Mouse (Mus musculus) CD8-positive naive resting alpha-beta T cell, adult 2 months (primary cell): ENCODE results near the gene Kank1.
A peak's percentile ranks its signal among the peaks of the same experiment; 100 is the strongest.
"Not testable (repeated sequence)": the region's sequence is repeated elsewhere in the genome, so short reads cannot be mapped to it uniquely, and the experiment has no call there.

ENCODE experiments used
- DNase-seq, 2 experiments: peaks; one replicate each; pipeline ENCODE4 v3.0.0; 2022; ENCODE audit warnings: low read depth in 2 of 2, low spot score in 2 of 2

The Kank1 gene

DNA sequence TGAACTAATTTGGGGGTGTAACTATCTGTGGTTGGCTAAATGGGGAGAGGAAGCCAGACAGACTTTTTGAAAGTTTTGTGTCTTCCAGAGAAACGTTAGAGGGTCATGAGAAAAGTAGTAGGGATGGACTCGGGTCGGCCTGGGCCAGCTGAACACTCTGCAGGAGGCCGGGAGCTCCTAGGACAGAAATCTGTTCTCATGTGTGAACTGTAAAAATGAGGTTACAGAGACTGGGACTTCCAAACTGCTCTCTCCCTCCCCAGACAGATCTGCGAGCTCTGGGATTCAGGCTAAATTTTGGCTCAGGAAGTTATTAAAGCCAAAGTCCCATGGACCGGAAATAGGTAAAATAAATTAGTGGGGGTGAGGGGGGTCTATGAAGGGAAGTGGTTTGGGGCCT is 198.0 kb downstream of the Kank1 start:
- no peak for DNase-seq

DNA sequence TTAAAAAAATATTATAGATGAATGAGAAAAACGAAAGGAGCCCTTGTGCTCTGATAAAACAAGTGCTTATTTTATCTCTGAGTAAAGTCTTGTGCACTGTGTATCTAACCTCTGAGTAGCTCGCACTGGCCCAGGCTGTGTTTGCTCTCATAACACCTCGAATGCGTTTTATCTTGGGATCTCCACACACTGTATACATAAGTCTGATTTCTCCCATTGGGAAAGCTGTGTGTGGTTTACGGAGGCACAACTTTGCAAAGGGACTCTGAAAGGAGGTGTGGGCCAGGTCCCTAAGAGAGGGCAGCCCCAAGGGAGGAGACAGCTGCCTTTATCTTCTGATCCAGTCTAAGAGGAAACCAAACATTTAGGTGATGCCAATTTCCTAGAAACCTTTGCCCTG is 198.6 kb downstream of the Kank1 start:
- DNase-seq: no peak

DNA sequence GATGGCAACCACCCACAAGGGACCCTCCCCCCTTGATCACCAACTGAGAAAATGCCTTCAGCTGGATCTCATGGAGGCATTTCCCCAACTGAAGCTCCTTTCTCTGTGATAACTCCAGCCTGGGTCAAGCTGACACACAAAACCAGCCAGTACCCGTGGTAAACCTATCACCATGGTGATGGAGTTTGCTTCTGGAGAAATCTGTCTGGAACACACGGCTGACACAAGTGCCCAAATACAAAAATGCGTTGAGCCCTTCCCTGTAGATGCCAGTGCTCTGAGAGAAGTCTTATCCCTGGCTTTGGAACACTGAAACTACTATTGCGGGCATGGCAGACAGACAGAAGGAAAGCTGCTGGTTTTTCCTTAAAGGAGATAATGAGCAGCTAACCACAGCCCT is 199.4 kb downstream of the Kank1 start:
- DNase-seq: no peak

DNA sequence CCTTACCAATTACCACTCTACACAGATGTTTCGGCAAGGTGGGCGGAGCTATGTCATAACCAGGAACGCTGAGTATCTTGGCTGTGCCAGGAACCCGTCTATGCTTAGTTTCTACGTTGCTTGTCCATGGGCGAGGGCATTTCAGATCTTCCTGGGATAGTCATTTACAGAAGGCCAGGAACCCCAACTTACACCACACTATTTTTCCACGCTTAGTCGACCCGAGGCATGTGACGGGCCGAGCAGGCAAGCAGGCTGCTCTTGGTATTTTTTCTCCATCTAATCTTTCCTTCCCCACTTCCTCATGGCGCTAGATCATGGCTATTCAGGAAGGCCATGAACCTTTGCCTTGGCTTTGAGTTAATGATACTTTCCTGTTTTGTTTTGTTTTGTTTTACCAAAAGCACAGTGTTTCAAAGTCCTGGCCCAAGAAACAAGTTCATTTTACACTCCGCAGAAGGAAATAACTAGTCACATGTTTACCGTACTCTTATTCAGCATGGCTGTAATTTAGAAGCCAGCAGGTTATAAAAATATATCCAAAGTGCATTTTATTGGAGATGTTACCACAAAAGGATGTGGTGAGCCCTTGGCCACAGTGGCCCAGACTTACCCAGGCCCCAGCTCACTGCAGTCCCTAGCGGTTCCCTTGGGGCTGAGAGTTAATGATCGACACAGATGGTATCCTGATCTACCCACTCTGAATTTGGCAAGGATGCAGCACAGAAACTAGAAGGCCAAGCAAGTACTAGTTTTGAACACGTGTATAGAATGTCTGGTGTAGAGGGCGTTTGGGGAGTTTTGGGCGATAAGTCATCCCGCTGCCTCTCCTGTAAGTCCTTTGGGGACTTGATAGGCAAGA is 200.2 kb downstream of the Kank1 start:
- no peak for DNase-seq

DNA sequence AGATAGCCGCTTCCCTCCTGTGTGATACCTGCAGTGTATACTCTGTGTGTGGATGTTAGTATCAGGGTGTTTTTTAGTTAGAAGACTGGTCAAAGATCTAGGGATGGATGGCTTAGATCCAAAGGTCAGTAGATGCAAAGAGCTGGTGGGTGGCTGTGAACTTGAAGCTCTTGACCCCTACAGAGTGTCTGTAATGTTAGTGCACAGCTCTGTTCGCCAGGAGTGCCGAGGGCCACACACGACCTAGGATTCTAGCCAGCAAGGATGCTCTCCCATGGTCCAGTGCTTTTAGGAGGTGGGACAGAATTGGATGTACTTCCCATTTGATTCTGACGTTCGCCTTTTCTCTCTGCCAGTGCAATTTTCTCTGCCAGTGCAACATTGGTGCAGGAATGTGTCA is 201.5 kb downstream of the Kank1 start:
- no peak for DNase-seq

DNA sequence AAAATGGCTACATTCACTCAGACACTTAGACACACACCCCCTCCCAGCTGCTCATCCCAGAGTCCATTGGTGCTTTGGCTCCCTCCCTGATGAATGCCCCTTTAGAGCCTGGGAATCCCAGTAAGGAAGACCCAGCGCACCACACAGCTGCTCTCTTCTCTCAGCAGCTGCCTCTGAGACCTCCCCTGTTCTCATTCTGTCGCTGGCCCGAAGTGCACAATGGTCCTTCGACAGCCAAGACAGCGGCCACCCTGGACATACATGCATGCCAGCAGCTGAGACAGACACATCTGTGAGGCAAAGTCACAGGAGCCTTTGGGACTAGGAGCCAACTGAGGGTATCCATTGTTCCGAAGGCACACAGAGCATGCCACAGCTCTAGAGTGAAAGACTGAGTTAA is 203.0 kb downstream of the Kank1 start:
- DNase-seq: no peak

DNA sequence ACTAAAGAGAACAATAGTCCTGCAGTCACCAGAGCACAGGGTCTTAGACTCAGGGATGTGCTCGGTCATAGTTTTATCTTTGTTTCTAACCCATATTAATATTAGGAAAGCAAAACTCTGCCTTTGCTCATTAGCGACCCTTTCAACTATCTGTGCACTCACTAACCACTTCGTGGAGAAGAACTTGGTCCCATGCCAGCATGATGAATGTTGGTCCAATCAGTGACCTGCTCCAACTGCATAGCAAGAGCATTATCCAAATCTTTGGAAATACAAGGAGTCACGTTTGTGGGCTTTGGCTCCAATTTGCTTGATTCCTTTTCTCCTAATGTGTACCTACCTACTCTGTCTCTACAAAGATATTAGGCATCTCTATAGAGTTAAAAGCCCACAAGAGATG is 204.0 kb downstream of the Kank1 start:
- DNase-seq: no peak

DNA sequence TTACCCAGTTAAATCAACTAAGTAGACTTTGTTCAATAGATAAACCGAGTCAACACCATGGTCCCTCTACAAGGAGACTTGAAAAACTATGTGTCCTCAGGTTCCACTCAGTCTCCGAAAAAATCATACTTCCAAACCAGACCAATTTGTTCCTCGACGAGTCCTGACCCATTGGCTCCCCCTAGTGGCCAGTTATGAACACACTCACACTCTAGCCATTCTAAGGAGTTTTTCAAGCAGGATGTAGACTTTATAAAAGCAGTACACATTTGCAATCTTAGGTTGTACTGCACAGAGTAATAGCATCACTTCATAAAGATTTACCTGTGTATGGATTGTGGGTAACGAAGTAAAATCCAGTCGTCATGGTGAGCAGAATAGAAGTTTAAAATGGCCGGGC is 208.3 kb downstream of the Kank1 start:
- DNase-seq: peak; percentile 8 to 35

DNA sequence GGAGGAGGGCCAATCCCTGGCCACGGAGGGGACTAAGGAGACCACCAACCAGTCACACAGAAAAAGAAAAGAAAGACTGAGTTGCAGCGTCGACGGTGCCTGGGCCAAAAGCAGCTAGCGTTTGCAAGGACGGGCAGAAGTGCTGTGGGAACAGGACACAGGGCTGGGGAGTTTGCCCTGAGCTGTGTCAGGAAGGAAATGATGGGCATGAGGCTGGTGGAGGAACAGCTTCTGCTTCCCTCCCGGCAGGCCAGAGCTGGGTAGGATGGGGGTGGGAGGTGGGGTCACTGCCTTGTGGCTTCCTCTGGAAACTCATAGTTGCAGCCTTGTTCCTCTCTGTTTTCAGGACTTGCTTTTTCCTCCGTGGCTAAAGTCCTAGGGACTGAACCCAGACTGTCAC is 209.1 kb downstream of the Kank1 start:
- DNase-seq: no peak

DNA sequence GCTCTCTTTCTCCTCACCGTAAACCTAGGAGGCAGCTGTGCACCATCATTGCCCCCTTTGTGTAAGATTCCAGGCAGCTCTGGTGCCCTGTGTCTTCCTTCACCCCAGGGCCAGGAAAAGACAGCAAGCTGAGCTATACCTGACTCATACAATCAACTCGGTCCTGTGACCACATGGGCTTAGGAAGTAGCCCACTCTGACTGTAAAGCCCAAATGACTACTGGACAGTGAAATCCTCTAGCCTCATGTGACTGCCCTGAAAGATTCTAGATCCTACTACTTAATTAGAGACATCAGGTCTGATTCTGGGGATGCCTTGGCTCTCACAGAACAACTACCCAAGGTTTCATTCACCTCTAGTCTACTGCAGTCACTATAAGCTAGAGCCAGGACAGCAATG is 209.9 kb downstream of the Kank1 start:
- DNase-seq: no peak

DNA sequence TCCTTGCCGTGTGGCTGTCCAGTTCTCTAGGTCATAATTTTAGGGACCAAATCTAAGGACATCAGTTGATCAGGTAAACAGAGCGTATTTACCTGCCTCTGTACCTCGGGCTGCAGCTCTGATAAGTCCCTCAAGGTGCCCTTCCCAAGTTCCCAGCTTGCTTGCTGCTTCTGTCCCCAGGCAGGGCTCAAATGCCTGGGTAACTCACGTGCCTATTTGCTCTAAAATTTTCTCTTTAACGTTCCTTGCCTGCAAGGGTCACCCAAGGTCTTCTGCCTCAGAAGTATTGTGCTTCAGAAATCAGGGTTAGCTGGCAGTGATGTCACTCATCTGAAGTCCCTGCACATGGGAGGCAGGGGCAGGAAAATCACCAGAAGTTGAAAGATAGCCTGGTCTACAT is 210.6 kb downstream of the Kank1 start:
- no peak for DNase-seq

DNA sequence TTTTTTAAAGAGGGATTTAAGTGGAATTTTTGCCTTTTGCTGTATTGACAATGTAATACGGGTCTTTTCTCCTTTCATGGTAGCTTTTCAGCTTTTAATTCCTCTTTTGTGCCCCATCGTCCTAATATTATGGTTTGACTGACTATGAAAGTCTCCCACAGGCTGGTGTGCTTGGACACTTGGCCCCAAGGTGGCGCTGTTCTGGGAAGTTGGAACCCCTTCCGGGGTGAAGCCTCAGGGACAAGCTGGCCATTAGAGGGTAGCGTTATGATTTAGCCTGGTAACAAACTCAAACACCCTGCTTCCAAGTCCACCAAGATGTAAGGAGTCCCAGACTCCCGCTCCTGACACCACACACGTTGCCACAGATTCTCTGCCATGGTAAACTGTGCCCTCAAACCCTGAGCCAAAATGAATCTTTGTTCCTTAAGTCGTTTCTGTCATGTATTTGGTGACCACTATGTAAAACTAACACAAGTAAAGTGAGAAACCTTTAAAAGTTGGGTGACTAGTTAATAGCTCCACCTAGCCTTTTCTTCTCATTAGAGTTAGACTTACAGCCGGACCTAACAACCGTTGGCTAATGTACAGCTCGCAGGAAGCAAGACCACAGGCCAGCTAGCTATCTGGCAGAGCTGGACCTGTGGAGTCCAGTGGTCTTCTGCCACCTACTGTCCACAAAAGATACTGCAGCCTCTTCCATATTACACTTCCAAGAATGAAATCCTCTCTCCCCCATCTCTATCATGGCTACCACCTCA is 214.3 kb downstream of the Kank1 start:
- no peak for DNase-seq

DNA sequence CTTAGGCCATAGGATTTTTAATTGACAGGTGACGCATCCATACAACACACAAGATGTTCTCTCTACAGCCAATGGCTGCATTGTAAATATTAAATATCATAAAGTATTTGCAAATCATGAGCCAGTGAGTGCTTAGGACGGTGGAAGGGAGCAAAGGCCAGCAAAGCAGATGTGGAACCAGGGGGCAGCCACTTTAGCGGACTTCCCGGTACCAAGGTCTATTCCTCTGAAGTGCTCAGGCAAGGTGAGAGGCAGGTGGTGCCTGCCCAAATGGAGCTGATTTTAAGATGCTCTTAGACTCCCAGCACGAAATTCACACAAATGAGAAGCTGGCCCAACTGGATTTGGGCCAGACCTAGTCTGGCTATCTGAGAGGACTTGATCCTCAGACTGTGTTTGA is 216.4 kb downstream of the Kank1 start:
- no peak for DNase-seq

DNA sequence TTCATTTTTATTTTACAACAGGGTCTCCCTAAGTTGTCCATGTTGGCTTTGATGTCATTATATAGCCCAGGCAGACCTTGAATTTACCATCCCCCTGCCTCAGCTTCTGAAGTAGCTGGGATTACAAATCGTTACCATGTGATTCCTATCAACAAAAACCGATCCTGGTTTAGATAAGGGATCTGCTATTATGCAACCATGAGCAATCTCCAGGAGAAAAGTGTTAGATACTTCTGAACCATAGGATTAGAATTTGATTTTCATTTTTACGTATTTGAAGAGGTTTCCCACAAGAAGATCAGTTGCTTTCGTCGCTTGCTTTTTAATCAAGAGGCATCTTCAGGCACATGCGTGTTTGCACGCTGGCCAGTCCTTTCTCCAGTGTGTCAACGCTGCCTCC is 224.0 kb downstream of the Kank1 start:
- DNase-seq: no peak

DNA sequence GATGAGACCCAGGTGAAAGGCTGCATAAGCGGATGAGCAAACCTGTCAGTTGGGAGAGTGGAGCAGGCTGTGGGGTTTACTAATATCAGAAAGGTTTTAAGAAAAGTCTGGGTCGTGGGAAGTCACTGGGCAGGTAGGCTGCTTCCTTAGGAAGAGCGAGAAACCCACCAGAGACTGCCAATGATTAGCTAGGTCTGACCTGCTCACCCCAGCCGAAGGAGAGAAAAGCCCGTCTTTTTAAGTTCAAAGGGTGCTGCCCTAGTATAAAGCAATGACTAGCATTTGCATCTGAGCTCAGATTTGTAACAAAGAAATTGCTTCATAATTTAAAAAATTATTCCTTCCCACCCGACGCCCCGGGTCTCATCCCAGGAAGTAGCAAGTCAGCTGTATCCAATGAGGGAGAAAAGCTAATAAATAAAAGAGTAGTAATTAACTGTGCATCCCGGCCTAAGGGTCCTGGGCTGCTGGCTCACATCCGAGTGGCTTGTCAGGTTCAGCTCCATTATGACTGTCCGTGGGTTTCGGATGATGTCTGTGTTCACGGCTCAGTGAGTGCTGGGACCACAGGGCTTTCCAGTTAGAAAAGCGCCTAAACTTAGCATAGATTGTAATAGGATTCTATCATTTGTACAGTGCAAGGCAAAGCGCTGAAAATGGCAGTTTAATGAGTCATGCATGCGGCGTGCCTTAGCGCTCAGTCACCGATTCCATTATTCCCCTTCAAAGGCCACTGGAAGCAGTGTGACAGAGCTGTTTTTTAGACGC is 225.0 kb downstream of the Kank1 start:
- no peak for DNase-seq

DNA sequence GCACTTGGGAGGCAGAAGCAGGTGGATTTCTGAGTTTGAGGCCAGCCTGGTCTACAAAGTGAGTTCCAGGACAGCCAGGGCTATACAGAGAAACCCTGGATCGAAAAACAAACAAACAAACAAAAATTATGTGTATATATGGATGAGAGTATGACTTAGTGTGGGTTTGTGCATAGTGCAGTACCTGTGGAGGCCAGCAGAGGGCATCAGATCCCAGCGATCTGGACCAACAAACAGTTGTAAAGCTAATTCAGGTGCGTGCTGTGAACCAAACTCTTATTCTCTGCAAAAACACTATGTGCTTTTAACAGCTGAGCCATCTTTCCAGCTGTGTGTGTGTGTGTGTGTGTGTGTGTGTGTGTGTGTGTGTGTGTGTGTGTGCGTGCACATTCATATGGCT is 239.0 kb downstream of the Kank1 start:
- DNase-seq: not testable (repeated sequence)

DNA sequence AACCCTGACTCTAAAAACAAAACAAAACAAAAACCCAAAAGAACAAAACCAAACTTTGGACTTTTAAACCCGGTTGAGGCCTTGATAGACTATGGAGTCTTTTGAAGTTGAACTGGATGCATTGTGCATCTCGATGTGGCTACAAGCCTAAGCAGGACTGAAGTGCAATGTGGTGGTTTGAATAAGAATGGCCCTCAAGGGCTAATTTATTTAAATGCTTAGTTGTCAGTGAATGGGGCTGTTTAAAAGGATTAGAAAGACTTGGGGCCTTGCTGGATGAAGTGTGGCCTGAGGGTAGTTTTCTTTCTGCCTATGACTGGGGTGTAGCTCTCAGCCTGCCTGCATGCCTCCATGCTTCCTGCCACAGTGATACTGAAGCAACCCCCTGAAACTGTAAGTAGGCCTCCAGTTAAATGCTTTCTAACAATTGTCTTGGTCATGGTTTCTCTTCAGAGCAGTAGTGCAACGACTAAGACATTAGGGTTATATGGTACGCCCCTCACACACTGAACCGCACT is 242.4 kb downstream of the Kank1 start:
- DNase-seq: no peak

DNA sequence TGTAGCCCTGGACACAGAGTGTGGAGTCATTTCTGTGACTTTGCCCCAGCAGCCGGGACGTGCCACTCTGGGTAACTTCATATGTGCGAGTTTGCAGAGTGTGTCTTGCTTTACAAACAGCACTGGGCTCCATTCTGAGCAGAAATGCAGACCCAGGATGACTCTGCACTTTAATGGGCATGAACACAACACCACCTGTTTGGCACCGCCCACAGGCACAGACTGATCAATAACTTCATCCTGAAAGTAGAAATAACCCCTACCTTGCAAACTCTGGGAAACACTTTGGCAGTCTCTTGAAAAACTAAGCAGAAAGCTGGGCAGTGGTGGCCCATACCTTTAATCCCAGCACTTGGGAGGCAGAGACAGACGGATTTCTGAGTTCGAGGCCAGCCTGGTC is 244.0 kb downstream of the Kank1 start:
- DNase-seq: no peak
